Mouse (Mus musculus) neural tube, embryonic 14.5 days (tissue): ENCODE data around the gene Rgs12. TPM values are rescaled to one million over a fixed set of nuclear protein-coding genes. Genes with fewer than 3 reads are reported as not detected.

ENCODE experiments used
- ATAC-seq: fragments of 200-750 bp; cut with Nextera tagmentation; 2 replicates; pipeline ENCODE4 v1.8.0; 2017; ENCODE audit warnings: low read depth, mild to moderate bottlenecking, moderate TSS enrichment, moderate library complexity
- H3K27ac ChIP-seq: fragments of 300-500 bp; sonication (generic); 2 replicates; pipeline ENCODE4 v1.5.1; 2014; ENCODE audit warnings: low read depth, mild to moderate bottlenecking, control low read depth, low read length, moderate library complexity, mixed read lengths
- H3K27me3 ChIP-seq: fragments of 300-500 bp; sonication (generic); 2 replicates; pipeline ENCODE4 v1.6.1; 2014; ENCODE audit warnings: low read length; ENCODE audit not compliant: control insufficient read depth, insufficient read depth
- H3K36me3 ChIP-seq: fragments of 300-500 bp; sonication (generic); 2 replicates; pipeline ENCODE4 v1.6.1; 2014; ENCODE audit warnings: low read length, mixed read lengths; ENCODE audit not compliant: control insufficient read depth, insufficient read depth
- H3K4me1 ChIP-seq: fragments of 300-500 bp; sonication (generic); 2 replicates; pipeline ENCODE4 v1.6.1; 2014; ENCODE audit warnings: low read length; ENCODE audit not compliant: control insufficient read depth, insufficient read depth
- H3K4me2 ChIP-seq: fragments of 300-500 bp; sonication (generic); 2 replicates; pipeline ENCODE4 v1.6.1; 2014; ENCODE audit warnings: mild to moderate bottlenecking, low read depth, low read length, control low read depth
- H3K4me3 ChIP-seq: fragments of 300-500 bp; sonication (generic); 2 replicates; pipeline ENCODE4 v1.5.1; 2014; ENCODE audit warnings: low read depth, low read length, control low read depth, mixed read lengths
- H3K9ac ChIP-seq: fragments of 300-500 bp; sonication (generic); replicated peaks from 2 replicates; pipeline ENCODE4 v1.6.1; 2014; ENCODE audit warnings: low read depth, mild to moderate bottlenecking, control low read depth, low read length, mixed read lengths
- H3K9me3 ChIP-seq: fragments of 300-500 bp; sonication (generic); 2 replicates; pipeline ENCODE4 v1.6.1; 2016; ENCODE audit warnings: low read length; ENCODE audit not compliant: control insufficient read depth
- WGBS: fragments of 180-500 bp; shearing (Covaris S2); extraction: QIAGEN DNeasy Blood & Tissue Kit; methylation state at CpG from one replicate; pipeline ENCODE4 v1.1.7; 2014; 5-methylcytosine and 5-hydroxymethylcytosine counted together
- polyA plus RNA-seq: library from polyadenylated mRNA; unstranded; fragments of >200 nt; fragmentation: Nextera tagmentation; extraction: Ambion mirVana; gene quantifications from 2 replicates; pipeline ENCODE4 v1.2.1, GENCODE M21; 2014

The Rgs12 gene
- polyA plus RNA-seq, 1 experiment from 2014 or later: 31.6 TPM

DNA sequence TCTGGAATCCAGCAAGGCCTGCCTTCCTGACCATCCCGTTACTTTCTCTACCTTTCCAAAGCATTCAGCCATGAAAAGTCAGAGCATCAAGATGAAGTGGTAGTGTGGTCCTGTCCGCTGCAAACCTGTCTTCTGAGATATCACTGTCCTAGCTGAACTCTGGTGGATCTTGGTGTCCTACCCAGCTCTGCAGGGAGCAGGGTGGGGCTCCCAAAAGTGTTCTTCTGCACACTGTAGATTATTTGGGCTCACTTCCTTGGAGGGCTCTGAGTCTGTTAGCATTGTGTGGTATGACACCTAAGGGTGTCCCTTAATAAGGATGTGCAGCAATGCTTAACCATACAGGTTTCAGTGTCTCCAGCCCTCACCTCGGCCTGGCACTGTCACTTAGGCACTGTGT is 56.4 kb downstream of the Rgs12 start:
- H3K36me3 ChIP-seq: no peaks in the 10 kb centered on the region
- ATAC-seq: no peak
- no peak overlapping the region for H3K4me2 ChIP-seq
- H3K4me3 ChIP-seq: no peak overlapping the region
- H3K27ac ChIP-seq: no peak overlapping the region
- WGBS: 93% methylated on average over 3 of the region's 3 CpGs
- H3K27me3 ChIP-seq: no peaks in the 10 kb centered on the region
- H3K4me1 ChIP-seq: no peaks in the 10 kb centered on the region
- no peaks in the 10 kb centered on the region for H3K9me3 ChIP-seq
- no peak overlapping the region for H3K9ac ChIP-seq

DNA sequence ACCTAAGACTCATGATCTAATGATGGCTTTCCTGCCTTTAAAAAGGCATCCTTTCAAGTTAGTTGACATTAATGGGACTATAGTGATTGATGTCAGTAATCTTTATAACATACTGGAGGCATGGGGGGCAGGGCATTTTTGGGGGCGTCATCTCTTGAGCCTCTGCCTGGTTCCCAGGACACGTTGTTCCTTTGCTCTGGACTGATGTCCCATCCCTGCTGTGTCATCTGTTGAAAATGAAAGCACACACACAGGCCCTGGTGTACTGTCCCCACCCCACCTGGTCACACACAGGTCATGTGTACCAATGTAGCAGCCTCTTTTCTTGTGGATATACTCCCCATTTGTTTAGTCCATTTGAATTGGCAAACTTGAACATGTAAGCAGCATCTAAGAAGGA is 57.4 kb downstream of the Rgs12 start:
- ATAC-seq: no peak
- H3K36me3 ChIP-seq: no peaks in the 10 kb centered on the region
- no peak overlapping the region for H3K9ac ChIP-seq
- H3K4me3 ChIP-seq: no peak overlapping the region
- H3K27ac ChIP-seq: no peak overlapping the region
- no peak overlapping the region for H3K4me2 ChIP-seq
- no peaks in the 10 kb centered on the region for H3K27me3 ChIP-seq
- 47% methylated on average over 2 of the region's 2 CpGs for WGBS
- no peaks in the 10 kb centered on the region for H3K9me3 ChIP-seq
- H3K4me1 ChIP-seq: no peaks in the 10 kb centered on the region

DNA sequence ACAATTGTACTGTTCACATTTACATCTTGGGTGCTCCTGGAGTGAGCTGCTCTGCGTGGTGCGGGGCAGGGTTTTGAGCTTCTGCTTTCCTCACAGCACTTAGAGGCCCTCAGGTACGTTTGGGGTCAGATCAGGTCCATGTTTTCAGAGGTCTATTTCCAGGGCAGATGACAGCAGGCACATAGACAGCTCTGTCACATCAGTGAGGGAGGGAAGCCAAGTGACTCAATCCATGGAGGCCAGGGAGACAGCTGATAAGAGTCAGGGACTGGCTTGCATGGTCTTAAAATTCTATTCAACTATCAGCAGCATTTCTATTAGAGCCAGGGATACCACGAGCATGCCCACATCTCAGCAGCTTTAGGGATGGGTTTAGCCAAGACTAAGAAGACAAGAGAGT is 59.9 kb downstream of the Rgs12 start:
- H3K9ac ChIP-seq: no peak overlapping the region
- no peak overlapping the region for H3K4me3 ChIP-seq
- H3K4me1 ChIP-seq: peaks cover 3% of the 10 kb centered on the region; the same call in 1 of the 2 replicates
- H3K4me2 ChIP-seq: no peak overlapping the region
- H3K36me3 ChIP-seq: no peaks in the 10 kb centered on the region
- no peaks in the 10 kb centered on the region for H3K27me3 ChIP-seq
- ATAC-seq: no peak
- WGBS: 96% methylated on average over 4 of the region's 4 CpGs
- no peak overlapping the region for H3K27ac ChIP-seq
- no peaks in the 10 kb centered on the region for H3K9me3 ChIP-seq

DNA sequence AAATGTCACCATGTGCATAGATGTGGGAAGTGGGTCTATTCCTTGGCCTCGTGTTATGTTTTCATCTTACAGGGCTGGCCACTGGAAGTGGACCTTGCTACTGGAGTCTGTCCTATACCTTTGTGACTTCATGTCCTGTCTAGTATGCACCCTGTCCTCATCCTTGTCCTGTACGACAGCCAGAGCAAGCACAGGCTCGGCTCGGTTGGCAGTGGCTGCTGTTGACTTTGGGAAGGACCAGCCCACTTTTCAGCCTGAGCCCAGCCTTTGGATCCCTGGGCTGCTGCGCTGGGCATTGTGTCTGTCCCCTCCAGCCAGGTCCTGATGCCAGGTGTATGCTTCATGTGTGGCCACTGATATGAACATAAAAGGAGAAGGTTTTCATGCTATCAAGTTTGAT is 61.4 kb downstream of the Rgs12 start:
- H3K4me1 ChIP-seq: peaks cover 6% of the 10 kb centered on the region; the same call in 1 of the 2 replicates
- no peak for ATAC-seq
- 74% methylated on average over 5 of the region's 5 CpGs for WGBS

DNA sequence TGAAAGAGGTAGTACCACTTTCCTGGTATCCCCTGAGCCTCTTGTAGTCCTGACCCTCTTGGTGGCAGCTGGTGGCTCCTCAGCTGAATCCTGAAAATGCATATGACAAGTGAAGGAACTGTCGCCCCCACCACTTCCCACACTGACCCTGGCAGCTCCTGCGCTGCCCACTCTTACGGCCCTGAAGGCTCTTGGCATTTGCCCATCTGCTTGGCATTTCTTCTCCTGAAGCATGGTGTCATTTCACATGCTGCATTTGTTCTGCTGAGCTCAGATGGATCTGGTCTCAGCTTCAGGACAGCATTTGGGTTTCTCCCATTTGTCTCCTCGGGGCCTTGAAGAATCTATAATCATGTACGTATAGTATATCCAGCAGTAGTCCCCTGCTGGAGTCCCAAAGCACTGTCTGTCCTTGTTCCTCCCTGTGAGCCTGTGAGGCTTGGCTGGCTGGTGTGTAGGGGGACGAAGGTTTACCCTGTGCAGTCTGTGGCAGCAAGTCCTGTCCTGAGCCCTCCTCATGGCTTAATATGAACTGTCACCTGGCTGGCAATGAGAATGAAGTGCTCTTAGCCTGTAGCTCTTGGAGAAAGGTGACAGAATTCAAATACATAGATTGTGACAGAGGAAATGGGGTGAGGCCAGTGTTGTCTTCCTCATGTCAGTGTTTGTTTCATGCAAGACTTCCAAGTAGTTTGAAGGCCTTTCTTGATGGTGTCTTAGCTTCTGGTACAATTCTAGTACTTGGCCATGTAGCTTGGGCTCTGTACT is 62.1 kb downstream of the Rgs12 start:
- Histone ChIP-seq H3K27me3 (no peaks in the 10 kb centered on the region), H3K4me1 (peaks cover 6% of the 10 kb centered on the region; the same call in 1 of the 2 replicates), H3K9me3 (no peaks in the 10 kb centered on the region), H3K9ac (no peak overlapping the region), H3K27ac (no peak overlapping the region), H3K4me3 (no peak overlapping the region), H3K36me3 (no peaks in the 10 kb centered on the region), H3K4me2 (no peak overlapping the region)
- WGBS: 91% methylated on average over 6 of the region's 6 CpGs
- ATAC-seq: no peak

More for the DNA sequence above, 61.4 kb downstream of the Rgs12 start:
- Histone ChIP-seq H3K9me3 (no peaks in the 10 kb centered on the region), H3K4me2 (no peak overlapping the region), H3K27ac (no peak overlapping the region), H3K27me3 (no peaks in the 10 kb centered on the region), H3K36me3 (no peaks in the 10 kb centered on the region), H3K4me3 (no peak overlapping the region), H3K9ac (no peak overlapping the region)

DNA sequence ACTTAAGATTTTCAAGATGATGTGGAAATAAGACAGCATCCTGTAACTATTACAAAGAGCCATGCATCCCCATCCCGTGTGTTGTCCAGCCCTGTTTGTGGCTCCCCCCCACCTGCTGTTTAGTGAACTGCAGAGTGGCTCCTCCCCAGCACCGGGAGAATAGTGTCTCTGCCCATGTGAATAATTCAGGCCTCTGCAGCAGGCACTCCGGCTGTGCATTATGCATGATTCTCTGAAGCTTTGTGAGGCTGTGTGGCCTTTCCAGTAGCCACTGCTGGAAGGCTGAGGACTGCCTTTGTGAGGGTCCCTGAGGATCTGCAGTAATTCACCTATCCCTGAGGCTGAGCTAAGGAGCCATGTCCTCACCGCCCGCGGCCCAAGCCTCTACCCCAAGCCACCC is 64.8 kb downstream of the Rgs12 start:
- Histone ChIP-seq H3K4me2 (no peak overlapping the region), H3K4me3 (no peak overlapping the region), H3K4me1 (peaks cover 6% of the 10 kb centered on the region; the same call in 1 of the 2 replicates), H3K27ac (peak overlapping the region; percentile 55; the same call in 1 of the 2 replicates), H3K9me3 (no peaks in the 10 kb centered on the region), H3K9ac (no peak overlapping the region), H3K36me3 (no peaks in the 10 kb centered on the region), H3K27me3 (no peaks in the 10 kb centered on the region)
- ATAC-seq: peak; percentile 56; the same call in 1 of the 2 replicates
- WGBS: 17% methylated on average over 6 of the region's 6 CpGs

DNA sequence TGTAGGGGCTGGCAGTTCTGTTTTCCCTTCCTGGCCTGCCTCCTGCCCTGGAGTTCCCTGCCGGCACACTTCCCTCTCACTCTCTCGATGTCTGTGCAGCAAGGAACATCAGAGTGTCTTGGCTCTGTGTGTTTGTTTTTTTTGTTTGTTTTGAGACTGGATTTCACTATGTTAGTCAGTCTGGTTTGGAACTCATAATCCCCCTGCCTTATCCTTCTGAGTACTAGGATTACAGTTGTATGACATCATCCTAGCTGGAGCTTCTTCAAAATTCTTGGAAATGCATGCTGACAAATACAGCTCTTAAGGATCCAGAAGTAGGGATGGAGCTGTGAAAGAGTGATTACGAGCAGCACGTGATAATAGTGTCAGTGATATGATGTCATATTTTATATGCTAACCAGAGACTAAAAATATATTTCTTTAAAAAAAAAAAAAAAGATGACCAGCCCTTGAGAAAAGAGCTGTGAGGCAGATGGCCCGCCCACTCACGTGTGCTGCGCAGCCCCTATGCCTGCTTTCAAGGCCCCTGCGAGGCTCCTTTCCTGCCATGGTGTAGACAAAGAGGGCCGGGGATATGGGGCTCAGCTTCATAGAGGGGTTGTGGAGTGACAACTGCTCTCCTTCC is 70.5 kb downstream of the Rgs12 start:
- Histone ChIP-seq H3K27ac (no peak overlapping the region), H3K36me3 (peaks cover 7% of the 10 kb centered on the region; the same call in 1 of the 2 replicates)

DNA sequence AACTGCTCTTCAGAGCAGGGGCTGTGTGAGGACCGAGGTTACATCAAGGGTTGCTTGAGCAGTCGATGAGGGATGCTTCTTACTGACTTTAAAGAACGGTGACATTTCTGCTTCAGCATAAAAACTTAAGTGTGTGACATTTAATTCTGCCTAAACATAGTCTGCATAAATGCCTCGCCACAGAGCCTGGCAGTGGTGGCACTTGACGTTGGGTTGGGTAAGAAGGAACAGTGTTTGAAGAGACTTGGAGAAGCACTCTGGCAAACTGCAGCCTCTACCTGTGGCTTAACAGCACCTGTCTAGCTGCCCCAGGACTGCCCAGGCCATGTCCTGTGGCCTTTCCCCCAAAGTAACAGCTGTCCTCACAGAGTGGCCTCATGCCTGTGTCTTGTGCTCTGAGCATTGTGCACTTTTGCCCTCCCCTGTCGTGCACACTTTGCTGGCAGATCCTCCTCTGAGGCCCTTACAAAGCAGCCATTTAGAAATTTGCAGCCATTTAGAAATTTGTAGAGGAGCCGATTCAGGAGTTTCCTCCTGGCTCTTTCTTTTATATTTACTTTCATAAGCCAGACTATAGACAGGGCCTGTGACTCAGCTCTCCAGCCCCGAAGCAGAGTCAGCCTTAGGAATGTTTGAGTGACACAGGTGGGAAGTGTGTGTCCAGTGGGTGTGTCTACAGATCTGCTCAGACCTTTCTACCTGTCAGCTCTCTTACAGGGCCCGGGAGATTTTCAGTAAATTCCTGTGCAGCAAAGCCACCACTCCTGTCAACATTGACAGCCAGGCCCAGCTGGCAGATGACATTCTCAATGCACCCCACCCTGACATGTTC is 71.4 kb downstream of the Rgs12 start:
- no peak overlapping the region for H3K27ac ChIP-seq
- H3K27me3 ChIP-seq: no peaks in the 10 kb centered on the region
- H3K9ac ChIP-seq: no peak overlapping the region
- H3K4me3 ChIP-seq: no peak overlapping the region
- H3K4me1 ChIP-seq: no peaks in the 10 kb centered on the region
- no peaks in the 10 kb centered on the region for H3K9me3 ChIP-seq
- H3K4me2 ChIP-seq: no peak overlapping the region
- WGBS: 82% methylated on average over 9 of the region's 9 CpGs
- H3K36me3 ChIP-seq: peaks cover 8% of the 10 kb centered on the region; the same call in 1 of the 2 replicates
- ATAC-seq: no peak

More for the DNA sequence above, 70.5 kb downstream of the Rgs12 start:
- no peak overlapping the region for H3K4me2 ChIP-seq
- ATAC-seq: no peak
- WGBS: 81% methylated on average over 9 of the region's 9 CpGs
- no peaks in the 10 kb centered on the region for H3K9me3 ChIP-seq
- H3K4me1 ChIP-seq: no peaks in the 10 kb centered on the region
- H3K27me3 ChIP-seq: no peaks in the 10 kb centered on the region
- no peak overlapping the region for H3K4me3 ChIP-seq
- no peak overlapping the region for H3K9ac ChIP-seq
